Mouse (Mus musculus) T-cell, adult 2 months (primary cell): Measurements from ENCODE around the gene Ubr2.

ENCODE experiments used
- DNase-seq: peaks from one replicate; pipeline ENCODE4 v3.0.0; 2022; ENCODE audit warnings: low spot score

The Ubr2 gene

DNA sequence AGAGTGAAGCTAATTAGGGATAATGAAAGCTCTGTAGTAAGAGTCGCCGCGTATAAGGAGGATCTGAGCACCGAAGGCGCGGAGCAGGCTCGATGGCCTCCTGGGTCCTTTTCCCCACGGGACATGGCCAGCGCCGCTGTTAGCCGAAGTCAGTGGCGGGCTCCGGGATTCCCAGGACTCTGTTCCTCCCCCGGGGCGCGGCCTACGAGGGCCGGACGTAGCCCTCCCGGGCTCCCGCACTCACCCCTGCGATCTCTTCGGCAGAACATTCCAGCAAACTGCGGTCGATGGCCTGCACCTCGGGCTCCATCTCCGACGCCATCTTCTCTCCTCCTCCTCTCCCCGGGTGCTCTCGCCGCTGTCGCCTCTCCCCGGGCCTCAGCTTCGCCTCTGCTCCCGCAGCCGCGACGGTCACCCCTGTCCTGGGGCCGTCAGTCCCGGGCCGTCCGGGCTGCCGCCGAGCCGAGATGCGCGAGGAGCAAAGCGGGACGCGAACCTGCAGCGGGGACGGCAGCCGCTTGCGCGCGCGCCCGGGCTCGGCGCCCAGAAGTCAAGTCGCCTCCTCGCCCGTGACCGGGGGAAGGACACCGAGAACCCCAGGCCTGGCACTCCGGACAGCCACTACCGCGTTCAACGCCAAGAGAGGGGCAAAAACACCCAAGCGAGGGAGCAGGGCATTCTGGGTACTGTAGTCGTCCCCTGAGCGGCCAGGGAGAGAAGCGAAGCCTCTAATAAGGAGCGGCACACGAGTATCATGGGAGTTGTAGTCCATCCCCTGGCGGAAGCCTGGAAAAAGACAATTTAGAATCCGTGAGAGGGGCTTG, at the start of gene Ubr2:
Gene Ubr2, minus strand, starts transcription at position 659 of the 824 bp plus-strand sequence.
- peak; percentile 87 for DNase-seq

DNA sequence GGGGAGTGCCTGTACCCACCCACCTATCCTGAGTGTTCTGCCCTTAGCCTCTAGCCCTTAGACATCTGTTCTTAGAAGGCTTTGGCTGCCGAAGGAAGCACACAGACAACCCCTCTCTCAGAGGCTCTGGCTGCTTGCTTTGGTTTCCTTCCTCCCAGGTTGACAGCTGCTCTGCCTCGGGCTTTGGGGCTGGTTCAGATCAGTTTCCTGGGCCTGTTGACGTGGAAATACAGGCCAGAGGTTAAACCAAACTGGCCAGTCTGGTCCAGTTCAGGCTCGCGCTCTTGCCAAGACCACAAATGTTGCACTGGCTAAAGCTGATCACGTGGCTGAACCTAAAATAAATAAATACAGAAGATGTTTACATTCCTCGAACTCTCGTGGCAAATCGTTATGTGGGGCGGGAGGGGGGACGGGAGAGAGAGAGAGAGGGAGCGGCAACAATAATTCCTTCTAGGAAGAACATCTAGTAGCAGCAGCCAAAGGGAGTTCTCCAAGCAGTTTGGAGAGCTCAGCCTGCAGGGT, 49.5 kb upstream of the Ubr2 start:
- DNase-seq, result no peak

DNA sequence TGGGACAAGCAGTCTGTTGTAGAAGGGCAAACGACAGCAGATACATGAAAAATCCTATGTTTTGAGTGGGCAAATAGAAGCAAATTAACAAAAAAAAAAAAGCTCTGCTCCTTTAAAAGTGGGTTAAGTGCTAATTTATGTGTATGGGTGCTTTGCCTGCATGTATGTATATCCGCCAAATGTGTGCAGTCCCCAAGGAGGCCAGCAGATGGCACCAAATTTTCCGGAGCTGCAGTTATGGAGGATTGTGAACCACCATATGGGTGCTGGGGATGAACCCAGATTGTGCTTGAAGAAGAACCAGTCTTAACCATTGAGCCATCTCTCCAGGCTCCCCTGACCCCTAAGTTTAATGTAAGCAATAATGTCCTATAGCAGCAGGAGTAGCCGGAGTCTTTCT, 47.6 kb upstream of the Ubr2 start:
- DNase-seq, result no peak

DNA sequence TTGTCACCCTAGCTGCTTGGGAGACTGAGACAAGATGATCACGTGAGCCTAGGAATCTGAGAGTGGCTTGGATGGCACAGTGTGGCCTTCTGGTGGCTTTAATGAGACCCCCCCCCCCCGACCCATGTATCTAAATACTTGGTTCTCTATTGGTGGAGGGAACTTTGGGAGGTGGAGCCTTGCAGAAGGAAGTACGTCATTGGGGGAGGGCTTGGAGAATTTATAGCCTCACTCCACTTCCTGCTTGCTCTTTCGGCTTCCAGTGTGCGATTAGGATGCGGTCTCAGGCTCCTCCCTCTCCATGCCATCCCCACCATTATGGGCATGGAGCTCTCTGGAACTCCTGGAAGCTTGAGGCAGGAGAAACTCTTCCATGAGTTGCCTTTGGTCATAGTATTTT, 46.1 kb upstream of the Ubr2 start:
- no peak for DNase-seq

DNA sequence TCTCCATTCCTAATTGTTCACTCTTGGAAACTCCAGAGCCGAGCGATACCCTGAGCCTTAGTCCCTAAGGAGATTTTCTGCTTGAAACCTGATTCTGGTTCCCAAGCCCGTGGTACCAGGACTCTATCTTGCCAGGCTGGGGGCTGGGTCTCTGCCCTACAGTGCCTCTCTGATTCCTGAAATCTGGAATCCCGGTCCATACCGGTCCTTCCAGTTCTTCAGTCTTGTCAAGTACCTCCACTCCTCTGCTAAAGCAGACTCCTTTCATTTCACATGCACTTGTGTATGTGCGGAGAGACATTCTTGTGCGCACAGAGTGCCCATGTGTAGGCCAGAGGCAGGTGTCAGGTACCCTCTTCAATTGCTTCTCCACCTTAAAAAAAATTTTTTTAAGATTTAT, 44.8 kb upstream of the Ubr2 start:
- DNase-seq, result no peak

DNA sequence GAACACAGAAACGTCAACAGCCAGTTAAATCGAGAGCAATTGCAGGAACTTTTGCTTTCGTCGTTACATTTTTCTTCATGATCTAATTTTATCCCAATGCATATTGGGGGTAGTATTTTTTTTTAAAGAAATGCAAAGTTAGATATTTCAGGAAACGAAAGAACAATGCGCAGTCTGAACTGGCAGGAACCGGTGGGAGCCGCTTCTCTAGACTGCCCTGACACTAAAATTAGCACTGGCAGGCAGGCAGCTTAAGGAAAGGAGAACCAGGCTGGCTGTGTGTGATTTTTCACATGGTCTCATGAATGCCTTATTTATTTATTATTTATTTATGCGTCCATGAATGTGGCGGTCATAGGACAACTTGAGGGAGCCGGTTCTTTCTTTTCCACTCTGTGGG, 44.3 kb upstream of the Ubr2 start:
- no peak for DNase-seq

DNA sequence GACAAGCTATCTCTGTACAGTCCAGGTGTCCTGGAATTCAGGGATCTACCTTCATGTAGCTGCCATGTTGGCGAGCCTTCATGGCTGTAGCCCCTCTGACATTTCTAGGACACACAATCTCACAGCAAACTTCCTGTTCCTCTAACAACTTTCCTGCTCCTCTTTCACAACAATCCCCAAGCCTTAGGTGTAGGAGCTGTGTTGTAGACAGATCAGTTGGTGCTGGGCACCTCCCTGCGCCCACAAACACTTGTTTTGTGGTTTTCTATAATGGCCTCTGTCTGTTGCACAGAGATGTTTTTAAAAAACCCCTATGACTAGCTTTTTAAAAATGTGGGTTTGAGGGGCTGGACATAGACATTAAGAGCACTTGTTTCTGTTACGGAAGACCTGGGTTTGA, 40.3 kb upstream of the Ubr2 start:
- no peak for DNase-seq

DNA sequence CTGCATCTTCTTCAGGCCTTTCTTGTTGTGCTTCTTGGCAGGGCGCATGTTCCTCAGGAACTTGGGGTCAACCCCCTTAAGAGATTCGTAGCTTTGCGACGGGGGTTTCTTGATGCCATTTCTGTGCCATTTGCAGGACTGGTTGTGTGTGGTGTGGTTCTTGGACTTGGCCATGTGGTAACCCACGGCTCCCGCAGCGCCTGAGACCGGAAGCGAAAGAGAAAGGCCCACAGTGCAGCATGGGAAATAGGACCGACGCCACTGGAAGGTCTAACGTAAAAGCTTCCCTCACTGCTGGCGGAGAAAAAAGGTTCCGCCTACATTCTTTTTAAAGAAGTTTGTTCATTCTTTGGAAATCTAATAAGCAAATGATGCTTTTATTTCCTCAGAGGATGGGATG, 32.5 kb upstream of the Ubr2 start:
- no peak for DNase-seq

DNA sequence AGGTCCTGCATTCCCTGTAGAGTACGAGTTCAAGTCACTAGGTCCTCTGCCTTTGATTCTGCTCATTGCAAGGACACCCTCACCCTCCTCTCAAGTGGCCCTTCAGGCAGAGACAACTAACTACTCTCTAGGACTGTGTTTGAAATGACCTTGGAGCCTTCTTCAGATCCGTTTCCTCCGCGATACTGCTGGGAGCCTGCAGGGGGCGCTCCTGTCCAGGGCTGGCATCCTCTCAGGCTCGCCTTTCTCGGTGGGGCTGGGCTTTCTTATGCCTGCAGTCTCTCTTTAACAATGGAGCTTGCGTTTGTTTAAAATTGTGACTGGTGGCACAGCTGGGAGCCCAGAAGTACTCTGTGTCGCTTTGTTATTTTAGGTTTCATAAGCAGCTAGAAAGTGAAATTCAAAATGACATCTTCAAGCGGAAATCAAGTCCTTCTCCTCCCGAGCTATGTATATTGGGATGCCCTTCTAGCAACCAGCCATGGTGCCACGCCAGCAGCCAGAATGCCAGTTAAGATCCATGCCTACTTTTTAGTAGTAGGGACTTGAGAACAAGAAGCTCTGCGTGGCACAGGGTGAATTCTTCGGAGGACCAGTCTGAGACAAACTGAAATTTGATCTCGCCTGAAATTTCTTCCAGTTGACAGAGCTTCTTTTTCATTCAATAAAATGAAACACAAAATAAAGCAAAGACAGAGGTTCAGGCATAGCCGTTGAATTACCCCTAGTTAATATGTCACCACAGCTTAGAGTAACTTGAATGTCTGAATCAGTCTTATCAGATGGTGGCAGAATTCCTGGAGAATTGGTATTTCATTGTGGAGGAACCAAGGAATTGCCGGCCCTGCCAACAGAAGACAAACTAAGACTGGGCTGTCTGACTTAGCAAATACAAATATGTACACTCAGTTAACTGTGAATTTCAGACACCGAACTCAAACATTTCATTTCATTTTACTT, 28.8 kb upstream of the Ubr2 start:
- peak; percentile 56 for DNase-seq

DNA sequence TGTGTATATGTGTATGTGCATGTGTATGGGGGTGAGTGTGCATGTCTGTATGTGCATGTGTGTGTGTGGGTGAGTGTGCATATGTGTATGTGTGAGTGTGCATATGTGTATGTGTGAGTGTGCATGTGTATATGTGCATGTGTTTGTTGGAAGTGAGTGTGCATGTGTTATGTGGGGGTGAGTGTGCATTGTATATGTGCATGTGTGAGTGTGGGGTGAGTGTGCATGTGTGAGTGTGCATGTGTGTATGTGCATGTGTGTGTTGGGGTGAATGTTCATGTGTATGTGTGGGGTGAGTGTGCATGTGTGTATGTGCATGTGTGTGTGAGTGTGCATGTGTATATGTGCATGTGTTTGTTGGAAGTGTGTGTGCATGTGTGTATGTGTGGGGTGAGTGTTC, 24.2 kb upstream of the Ubr2 start:
- DNase-seq, result no peak

DNA sequence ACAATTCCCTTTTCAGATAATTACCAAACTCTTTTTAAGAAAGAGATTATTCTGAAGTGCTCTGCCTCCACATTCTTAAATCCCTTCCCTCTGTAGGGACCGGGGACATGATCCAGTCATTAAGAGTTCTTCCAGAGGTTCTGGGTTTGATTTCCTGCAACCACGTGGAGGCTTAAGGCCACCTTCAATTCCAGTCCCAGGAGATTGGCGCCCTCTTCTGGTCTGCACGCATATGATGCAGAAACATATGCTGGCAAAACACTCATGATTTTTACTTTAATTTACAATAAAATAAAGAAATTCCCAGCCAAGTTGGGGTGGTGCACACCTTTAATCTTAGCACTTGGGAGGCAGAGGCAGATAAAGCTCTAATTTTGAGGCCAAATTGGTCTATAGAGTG, 23.3 kb upstream of the Ubr2 start:
- peak; percentile 32 for DNase-seq

DNA sequence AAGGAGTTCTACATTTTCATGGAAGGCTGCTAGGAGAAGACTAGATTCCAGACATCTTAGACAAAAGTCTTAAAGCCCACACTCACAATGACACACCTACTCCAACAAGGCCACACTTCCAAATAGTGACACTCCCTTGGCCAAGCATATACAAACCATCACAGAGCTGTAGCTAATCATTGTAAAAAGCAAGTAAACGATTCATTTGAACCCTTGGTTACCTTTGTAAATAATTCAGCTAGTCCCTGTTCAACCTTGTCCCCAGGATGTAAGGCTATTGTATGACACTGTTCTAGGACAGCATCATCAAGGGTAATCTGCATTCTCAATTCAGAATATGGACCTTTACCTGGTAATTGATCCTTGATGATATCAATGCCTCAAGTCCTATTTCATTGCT, 14.4 kb upstream of the Ubr2 start:
- DNase-seq, result no peak

DNA sequence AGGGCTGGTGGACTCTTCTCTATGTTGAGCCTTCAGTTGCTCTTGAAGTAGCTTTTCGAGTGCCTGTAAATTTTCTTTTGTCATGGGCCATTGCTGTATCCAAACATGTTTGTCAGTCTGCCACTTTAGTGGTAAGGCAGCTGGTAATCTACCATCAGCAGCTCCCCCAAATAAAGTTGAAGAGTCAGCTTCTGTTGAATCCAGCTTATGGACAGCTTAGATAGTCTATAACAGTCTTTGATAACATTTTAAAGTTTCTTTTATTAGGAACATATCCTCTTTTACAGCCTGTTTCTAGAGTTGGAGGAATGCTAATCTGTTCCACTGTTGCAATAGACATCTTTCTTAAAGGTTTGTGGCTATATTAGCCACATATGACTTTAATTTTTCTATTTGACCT, 13.0 kb upstream of the Ubr2 start:
- no peak for DNase-seq

DNA sequence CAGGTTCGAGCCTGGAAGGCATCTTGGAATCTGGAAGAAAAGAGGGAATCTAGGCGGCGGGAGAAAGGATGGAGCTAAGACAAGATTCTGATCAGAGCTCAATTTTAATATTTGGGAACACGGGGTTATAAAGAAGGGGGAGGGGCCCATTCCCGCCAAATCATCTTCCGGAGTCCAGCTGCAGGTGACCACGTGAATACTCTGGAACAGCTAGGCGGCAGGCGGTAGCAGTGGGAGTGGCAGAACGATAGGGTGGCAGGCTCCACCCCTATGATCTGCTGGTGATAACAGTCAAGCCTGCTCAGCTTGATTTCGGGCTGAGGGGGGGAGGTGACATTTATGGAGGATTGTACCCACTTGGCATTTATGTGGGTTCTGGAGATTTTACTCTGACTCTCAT, 2.5 kb upstream of the Ubr2 start:
- DNase-seq, result no peak

DNA sequence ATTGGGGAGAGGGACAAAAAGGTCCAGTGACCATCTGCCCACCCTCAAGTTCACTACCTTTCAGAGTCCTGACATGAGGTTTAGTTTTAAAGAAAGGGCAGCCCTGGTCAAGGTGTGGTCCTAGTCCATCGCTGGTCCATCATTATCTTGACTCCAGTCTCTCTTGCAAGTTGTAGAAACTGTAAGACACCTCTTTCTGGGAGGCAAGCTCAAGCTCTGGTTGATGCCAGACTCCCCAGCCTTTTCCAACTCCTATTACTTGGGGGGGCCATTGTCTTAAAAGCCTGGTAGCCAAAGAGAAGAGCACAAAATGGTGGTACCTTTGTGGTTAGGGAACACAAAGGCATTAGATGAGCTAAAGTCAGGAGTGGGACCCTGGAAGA, 1.3 kb upstream of the Ubr2 start:
- no peak for DNase-seq

DNA sequence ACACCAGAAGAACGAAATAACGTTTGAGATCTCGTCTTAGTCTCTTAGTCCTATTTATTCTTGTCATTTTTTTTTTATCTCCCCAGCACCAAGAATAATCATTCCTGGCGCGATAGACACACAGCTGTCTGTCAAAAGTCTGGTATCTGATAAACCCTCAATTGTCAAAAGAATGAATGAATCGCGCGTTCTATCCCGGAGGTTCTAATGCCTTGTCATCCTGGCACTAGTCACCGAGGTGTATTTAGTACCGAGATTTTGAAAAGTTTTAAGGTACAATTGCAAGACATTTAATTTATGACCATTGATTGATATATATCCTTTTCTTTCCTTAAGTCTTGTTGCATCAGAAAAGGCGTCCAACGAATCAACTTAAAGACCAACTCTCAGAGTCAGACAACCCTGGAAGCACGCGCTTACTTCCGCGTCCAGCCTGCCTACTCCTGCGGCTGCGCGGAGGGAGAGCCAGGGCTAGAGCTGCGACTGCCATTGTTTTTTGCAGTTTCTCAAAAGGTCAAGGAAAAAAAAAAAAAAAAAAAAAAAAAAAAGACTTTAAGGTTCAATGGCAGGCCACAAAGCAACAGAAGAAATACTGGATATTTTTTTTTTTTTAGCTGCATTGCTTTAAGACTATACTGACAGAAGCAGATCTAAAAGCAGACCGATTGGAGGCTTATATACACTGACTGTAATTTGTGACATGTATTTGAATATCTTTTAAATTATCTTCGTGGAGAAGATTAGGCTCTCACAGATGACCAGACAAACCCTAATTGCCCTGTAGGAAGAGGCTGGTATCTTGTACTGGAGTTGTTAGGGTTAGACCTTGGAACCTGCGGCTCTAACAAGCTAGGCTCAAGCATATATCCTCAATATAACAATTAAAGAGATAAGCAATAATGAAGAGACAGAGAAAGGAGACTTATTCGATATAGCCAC, 635 bp upstream of the Ubr2 start:
- DNase-seq, result peak; percentile 76

DNA sequence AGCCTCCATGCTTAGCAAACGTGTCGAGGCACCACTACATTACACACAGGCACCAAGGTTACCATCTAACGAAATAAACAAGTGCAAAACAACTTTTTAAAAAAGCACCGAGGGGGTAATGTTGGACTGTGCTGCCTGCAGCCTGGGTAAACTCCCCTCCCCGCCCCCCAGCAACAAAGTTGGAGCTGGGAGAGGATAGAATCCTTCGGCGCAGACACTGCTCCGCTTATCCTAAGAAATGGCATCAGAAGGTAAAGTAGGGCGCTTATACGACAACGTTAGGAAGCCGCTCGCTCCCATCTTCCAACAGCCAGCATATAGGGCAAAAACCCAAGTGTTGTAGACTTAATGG, 834 bp downstream of the Ubr2 start:
- DNase-seq, result peak; percentile 32

DNA sequence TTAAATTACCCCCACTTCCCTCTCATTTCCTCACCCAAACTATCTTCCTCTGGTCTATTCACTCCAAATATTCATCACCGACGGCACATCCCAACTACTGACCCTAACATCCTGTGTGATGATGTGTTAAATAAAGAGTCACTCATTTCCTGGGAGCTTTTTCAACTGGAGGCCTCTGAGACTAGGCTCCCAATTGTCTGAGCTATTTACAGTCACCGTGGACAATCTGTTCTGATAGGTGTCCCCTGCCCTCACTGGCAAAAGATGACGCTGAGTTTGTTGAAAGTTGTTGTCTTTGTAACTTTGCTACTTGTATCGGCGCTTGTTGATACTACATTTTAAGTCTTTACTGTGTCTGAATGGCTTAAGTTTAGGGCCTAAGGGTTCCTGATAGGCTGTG, 1.3 kb downstream of the Ubr2 start:
- DNase-seq, result peak; percentile 8

DNA sequence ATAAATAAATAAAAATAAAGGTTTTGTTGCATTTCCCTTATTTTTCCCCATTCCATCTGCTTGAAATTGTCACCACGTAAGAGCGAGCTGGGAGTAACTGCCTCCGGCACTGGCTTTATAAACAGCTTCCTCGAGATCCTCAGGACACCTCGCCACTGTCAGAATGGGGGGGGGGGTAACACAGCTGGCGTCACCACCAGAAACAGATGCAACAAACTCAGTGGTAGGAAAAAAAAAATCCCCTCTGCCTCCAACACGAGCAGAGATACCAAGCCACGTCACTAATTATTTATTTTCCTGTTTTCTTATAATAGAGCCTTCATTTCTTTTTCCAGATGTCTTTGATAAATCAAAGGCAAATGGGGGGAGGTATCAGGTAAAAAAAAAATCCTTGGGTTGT, 1.9 kb downstream of the Ubr2 start:
- no peak for DNase-seq

DNA sequence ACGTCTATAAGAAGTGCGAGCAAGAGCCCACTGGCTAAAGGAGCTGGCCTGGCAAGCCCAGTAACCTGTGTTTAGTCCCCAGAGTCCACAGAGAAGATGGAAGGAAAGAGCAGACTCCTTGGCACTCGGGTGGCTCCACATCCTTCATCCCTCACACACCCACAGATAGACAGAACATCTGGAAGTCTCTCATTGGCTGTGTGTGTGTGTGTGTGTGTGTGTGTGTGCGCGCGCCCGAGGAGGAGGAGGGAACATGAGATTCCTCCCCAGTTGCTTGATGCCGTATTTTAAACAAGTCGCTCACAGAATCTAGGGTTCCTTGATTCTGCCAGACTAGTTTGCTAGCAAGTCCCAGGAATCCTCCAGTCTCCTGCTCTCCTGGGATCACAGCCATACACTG, 3.6 kb downstream of the Ubr2 start:
- no peak for DNase-seq

DNA sequence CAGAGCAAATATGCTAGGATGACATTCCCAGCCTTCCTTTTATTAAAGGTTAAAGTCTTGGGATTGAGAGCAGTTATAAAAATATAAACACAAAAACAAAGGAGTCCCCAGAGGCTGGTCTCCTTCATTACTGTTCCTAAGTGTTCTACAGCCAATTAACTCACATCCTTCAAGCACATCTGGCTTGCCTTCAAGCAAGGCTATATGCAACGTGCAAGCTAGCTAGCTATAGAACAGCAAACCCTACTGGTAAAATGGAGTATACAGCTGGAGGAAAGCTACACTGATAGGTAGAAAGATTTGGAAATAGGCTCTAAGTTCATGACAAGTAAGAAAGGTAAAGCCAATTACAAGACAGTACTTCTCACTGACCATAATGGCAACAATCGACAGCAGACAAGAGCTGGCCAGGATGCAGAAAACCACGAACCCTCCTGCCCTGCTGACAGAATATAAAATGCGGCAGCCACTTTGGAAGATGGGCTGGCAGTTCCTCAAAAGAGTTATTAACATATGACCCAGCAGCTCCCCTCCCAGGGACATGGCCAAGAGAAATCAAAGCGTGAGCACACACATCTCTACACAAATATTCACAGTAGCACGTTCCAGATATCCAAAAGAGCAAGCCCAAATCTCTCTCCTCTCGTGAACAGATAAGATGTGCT, 4.5 kb downstream of the Ubr2 start:
- no peak for DNase-seq
